Mouse (Mus musculus) megakaryocyte, embryonic 14.5 days (primary cell): ENCODE results near the gene Ank. TPM values are rescaled to one million over a fixed set of nuclear protein-coding genes. Genes with fewer than 3 reads are reported as not detected.

Source experiments
- H3K27me3 ChIP-seq: replicated peaks from 2 replicates; pipeline ENCODE3; 2012; ENCODE audit warnings: inconsistent platforms
- H3K36me3 ChIP-seq: replicated peaks from 2 replicates; pipeline ENCODE3; 2012; ENCODE audit warnings: low read length, inconsistent platforms, mixed read lengths
- H3K4me1 ChIP-seq: 2 replicates; pipeline ENCODE4 v1.6.1; 2012; ENCODE audit warnings: inconsistent platforms
- H3K4me3 ChIP-seq: replicated peaks from 2 replicates; pipeline ENCODE3; 2012; ENCODE audit warnings: moderate library complexity, mild to moderate bottlenecking, inconsistent platforms
- H3K9me3 ChIP-seq: 2 replicates; pipeline ENCODE4 v1.6.1; 2012; ENCODE audit warnings: inconsistent platforms
- FLI1 ChIP-seq: IDR thresholded peaks from 2 replicates; pipeline ENCODE4 v1.6.1; 2012; ENCODE audit warnings: low read length, inconsistent platforms, mixed read lengths
- GATA1 ChIP-seq: IDR thresholded peaks from 3 replicates; pipeline ENCODE4 v1.6.1; 2012; ENCODE audit warnings: mixed read lengths, low read length, inconsistent platforms, borderline replicate concordance
- polyA plus RNA-seq: library from polyadenylated mRNA; stranded (reverse); fragments of >175 nt; gene quantifications from 2 replicates; pipeline ENCODE4 v1.2.3, GENCODE M21; 2012; ENCODE audit warnings: low replicate concordance; ENCODE audit not compliant: insufficient read depth

Ank gene
- polyA plus RNA-seq, 1 experiment = 5.0 TPM

- Histone ChIP-seq H3K36me3 (peaks cover 8% of the 10 kb centered on the region), H3K27me3 (peaks cover 10% of the 10 kb centered on the region), H3K4me1 (peaks cover 22% of the 10 kb centered on the region), H3K4me3 (no peak overlapping the region), H3K9me3 (no peaks in the 10 kb centered on the region)
- TF ChIP-seq FLI1 = no peak
- no peak for TF ChIP-seq GATA1
These were observed 14.0 kb downstream of the Ank start for GRCm38 (mm10) chr15:27480333-27481015.

- Histone ChIP-seq H3K4me1 (peaks cover 24% of the 10 kb centered on the region), H3K4me3 (no peak overlapping the region), H3K36me3 (peaks cover 2% of the 10 kb centered on the region), H3K27me3 (peaks cover 13% of the 10 kb centered on the region), H3K9me3 (no peaks in the 10 kb centered on the region)
- no peak for TF ChIP-seq FLI1
- TF ChIP-seq GATA1 = no peak
These were observed 15.5 kb downstream of the Ank start for GRCm38 (mm10) chr15:27481956-27482355.

GRCm38 (mm10) chr15:27483183-27483582, 16.7 kb downstream of the Ank start:
- H3K27me3 ChIP-seq = peaks cover 10% of the 10 kb centered on the region
- H3K4me1 ChIP-seq = peaks cover 25% of the 10 kb centered on the region
- TF ChIP-seq FLI1 (no peak), GATA1 (no peak)
- no peaks in the 10 kb centered on the region for H3K36me3 ChIP-seq
- H3K4me3 ChIP-seq = no peak overlapping the region
- no peaks in the 10 kb centered on the region for H3K9me3 ChIP-seq

- Histone ChIP-seq H3K4me1 (peaks cover 26% of the 10 kb centered on the region), H3K36me3 (no peaks in the 10 kb centered on the region), H3K4me3 (no peak overlapping the region), H3K9me3 (no peaks in the 10 kb centered on the region), H3K27me3 (peaks cover 8% of the 10 kb centered on the region)
- TF ChIP-seq FLI1 = no peak
- TF ChIP-seq GATA1 = no peak
These were observed 19.2 kb downstream of the Ank start for GRCm38 (mm10) chr15:27485567-27486278.

- Histone ChIP-seq H3K36me3 (no peaks in the 10 kb centered on the region), H3K4me3 (no peak overlapping the region), H3K4me1 (peaks cover 27% of the 10 kb centered on the region), H3K9me3 (no peaks in the 10 kb centered on the region), H3K27me3 (peaks cover 8% of the 10 kb centered on the region)
- TF ChIP-seq FLI1 = no peak
- TF ChIP-seq GATA1 = no peak
These were observed 19.8 kb downstream of the Ank start for GRCm38 (mm10) chr15:27486279-27486618.

GRCm38 (mm10) chr15:27487059-27487458, 20.6 kb downstream of the Ank start:
- no peaks in the 10 kb centered on the region for H3K36me3 ChIP-seq
- peaks cover 6% of the 10 kb centered on the region for H3K27me3 ChIP-seq
- H3K9me3 ChIP-seq = no peaks in the 10 kb centered on the region
- H3K4me1 ChIP-seq = peaks cover 28% of the 10 kb centered on the region
- TF ChIP-seq GATA1 (no peak), FLI1 (no peak)
- no peak overlapping the region for H3K4me3 ChIP-seq

GRCm38 (mm10) chr15:27488042-27488441, 21.6 kb downstream of the Ank start:
- no peak overlapping the region for H3K4me3 ChIP-seq
- H3K27me3 ChIP-seq = peaks cover 6% of the 10 kb centered on the region
- H3K9me3 ChIP-seq = no peaks in the 10 kb centered on the region
- peaks cover 34% of the 10 kb centered on the region for H3K4me1 ChIP-seq
- TF ChIP-seq FLI1 (no peak), GATA1 (no peak)
- H3K36me3 ChIP-seq = no peaks in the 10 kb centered on the region

GRCm38 (mm10) chr15:27490676-27491075, 24.2 kb downstream of the Ank start:
- H3K27me3 ChIP-seq = peaks cover 2% of the 10 kb centered on the region
- H3K36me3 ChIP-seq = no peaks in the 10 kb centered on the region
- H3K4me3 ChIP-seq = no peak overlapping the region
- H3K4me1 ChIP-seq = peaks cover 54% of the 10 kb centered on the region
- TF ChIP-seq FLI1 (no peak), GATA1 (no peak)
- no peaks in the 10 kb centered on the region for H3K9me3 ChIP-seq

- TF ChIP-seq FLI1 = no peak
- no peak for TF ChIP-seq GATA1
- H3K36me3 ChIP-seq = no peaks in the 10 kb centered on the region
- H3K9me3 ChIP-seq = no peaks in the 10 kb centered on the region
- H3K27me3 ChIP-seq = no peaks in the 10 kb centered on the region
- peaks cover 63% of the 10 kb centered on the region for H3K4me1 ChIP-seq
- no peak overlapping the region for H3K4me3 ChIP-seq
These were observed 25.1 kb downstream of the Ank start for GRCm38 (mm10) chr15:27491425-27492070.

- no peak overlapping the region for H3K4me3 ChIP-seq
- H3K4me1 ChIP-seq = peaks cover 69% of the 10 kb centered on the region
- TF ChIP-seq FLI1 (no peak), GATA1 (no peak)
- no peaks in the 10 kb centered on the region for H3K27me3 ChIP-seq
- H3K36me3 ChIP-seq = no peaks in the 10 kb centered on the region
- H3K9me3 ChIP-seq = no peaks in the 10 kb centered on the region
These were observed 25.7 kb downstream of the Ank start for GRCm38 (mm10) chr15:27492156-27492555.
